Mouse (Mus musculus): ENCODE measurements around the gene Arid1b.

Gene Arid1b

DNA sequence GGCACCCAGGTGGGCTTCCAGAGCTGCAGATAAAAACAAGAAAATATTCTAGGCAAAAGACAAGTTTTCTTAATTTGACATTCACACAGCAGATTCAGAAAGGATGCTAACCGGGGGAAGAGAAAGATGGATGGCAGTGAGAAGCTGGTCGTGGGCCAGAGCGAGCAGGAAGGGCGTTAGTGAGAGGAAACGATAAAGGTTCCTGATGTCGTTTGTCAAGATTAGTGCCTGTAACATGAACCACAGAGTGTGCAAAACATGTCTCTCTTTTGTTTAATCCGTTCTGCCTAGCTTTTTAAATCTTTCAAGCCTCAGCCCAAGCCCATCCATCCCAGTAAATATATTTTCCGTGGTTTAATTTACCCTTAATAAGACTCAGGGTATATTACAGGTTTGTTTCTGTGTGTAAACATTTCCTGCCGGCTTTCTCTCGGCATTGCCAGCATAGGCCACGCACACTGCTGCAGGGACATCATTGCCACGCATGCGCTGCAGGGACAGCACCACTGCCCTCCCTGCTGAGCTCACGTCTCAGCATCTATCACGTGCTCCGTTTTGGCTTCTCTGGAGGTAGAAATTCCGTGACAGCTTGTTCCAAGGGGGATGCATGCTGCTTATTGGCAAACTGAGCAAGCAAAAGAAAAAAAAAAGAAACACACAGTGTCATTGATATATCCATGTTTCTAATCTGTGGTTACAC is 255.0 kb downstream of the Arid1b start:
- no peak for DNase-seq (ENCODE audit: low spot score)

DNA sequence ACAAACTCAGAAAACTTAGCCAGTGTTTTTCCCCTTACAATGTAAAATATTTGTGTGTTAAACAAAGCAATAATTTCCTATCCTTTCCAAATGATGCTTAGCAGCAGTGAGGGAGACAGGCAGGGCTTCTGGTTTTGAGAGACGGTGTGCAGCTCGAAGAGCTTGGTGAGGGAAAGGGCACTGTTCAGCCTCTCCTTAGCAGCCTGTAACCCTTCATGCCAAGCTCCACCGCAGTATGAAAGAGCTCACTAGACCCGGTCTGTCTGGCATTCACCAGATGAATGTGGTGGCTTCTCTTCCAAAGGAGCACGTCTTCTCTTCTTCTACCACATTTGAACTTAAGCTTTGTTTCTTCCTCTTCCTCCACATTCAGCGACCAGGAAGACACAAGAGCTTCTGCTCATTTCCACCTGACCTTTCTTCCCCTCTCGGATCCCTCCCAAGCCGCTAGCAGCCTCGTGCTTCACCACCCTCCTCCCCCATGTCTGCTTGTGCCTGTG is 255.6 kb downstream of the Arid1b start:
- no peak for DNase-seq (ENCODE audit: low spot score)

DNA sequence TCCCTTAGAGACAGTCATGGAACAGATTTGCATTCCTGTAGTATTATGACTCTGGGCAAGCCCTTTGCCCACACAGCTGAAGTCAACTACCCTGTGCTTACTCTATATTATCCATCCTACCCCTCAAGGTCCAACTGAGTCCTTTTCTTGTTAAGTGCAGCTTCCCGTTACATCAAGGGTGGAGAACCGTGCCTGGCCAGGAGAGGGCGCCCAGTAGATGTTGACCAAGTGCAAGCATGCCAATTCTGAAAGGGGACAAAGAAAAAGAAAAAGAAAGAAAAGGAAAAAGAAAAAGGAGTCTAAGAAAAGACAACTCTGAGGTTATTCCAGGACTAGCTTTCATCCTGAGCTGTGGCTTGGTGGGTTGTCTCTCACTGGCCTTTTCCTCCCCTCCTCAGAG is 258.3 kb downstream of the Arid1b start:
- peak; percentile 80 for DNase-seq (ENCODE audit: low spot score)

DNA sequence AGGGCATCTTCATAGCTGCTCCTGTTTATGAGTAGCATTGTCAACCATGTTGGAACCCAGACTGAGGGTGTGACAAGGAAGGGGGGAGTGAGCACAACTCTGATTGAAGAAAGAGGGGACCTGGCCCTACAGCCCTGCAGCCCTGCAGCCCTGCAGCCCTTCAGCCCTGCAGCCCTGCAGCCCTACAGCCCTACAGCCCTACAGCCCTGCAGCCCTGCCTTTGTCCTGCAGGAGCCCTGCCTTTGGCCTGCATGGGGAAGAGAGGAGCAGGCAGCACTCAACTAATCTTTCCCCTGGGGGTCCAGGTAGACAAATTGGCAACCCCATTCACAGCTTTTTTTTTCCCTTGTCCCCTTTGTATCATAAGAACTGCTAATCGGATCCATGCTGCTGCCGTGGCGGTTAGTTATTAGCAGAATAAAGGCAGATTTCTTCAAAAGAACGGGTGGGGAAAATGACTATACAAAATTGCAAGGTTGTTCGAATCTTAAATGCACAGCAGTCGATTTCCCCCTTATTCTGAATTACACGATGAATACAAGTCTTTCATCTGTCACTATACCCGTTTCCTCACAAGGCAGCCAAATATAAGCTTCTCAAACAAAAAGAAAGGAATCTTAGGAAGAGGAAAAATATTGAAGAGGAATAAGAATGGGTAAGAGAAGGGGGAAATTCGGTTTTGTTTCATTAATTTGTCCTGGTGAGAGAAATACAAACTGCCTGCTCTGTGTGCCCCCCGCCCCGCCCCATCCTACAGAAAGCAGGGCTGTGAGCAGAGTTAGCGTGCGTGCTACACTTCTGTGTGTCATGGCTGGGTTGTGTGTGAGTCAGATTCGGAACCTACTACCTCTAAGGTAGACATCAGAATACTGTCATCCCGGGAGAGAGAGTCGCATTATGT is 260.8 kb downstream of the Arid1b start:
- no peak for DNase-seq (ENCODE audit: low spot score)

DNA sequence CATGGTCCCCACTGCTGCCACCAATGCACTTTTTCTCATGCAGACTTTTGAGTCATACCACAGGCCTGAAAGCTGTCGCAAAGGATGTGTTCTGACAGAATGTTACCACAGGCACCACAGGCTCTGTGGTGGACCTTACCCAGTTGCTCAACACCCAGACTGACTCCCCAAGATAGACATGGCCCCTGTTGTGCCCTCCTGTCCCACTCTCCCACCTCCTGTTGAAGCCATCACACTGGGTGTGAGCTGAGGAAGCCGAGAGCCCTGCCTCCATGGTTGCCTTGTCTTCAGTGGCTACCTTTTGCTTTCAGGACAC is 261.4 kb downstream of the Arid1b start:
- no peak for DNase-seq (ENCODE audit: low spot score)

DNA sequence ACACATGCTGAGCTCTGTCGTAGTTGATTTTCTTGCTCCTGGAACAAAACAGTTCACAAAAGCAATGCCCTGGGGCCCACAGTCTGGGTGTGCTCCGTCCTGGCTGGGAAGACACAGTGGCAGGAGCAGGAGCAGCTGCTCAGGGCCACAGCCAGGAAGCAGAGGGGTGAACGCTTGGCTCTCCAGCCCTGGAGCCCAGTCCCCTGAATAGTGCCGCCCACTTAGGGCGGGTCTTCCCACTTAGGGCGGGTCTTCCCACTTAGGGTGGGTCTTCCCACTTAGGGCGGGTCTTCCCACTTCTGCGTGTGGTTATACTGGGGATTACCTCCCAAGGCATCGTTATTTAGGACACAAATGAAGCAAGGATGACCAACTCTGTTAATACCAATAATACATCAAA is 264.8 kb downstream of the Arid1b start:
- DNase-seq (ENCODE audit: low spot score): no peak

DNA sequence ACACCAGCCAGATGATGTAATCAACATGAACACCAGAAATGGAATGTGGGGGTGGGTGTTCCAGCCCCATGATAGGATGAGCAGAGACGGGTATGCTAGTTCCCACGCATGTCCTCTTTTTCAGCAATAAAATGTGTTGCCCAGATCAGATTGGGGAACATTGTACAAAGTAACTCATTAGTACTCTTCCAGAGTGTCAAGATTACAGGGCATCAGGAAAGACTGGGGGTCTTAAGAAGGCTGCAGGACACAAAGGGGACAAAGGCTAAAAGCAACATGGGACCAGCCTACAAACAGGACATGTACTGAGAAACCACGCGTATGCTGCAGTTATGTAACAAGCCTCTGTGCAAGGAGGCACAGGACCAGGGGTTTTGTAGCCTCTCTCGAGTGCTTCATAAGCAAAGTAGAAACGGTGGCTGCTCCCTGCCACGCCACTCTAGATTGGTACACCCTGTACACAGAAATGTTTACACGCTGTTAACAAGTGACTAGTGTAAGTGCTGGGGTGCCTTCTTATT is 267.1 kb downstream of the Arid1b start:
- peak; percentile 38 for DNase-seq (ENCODE audit: low spot score)

DNA sequence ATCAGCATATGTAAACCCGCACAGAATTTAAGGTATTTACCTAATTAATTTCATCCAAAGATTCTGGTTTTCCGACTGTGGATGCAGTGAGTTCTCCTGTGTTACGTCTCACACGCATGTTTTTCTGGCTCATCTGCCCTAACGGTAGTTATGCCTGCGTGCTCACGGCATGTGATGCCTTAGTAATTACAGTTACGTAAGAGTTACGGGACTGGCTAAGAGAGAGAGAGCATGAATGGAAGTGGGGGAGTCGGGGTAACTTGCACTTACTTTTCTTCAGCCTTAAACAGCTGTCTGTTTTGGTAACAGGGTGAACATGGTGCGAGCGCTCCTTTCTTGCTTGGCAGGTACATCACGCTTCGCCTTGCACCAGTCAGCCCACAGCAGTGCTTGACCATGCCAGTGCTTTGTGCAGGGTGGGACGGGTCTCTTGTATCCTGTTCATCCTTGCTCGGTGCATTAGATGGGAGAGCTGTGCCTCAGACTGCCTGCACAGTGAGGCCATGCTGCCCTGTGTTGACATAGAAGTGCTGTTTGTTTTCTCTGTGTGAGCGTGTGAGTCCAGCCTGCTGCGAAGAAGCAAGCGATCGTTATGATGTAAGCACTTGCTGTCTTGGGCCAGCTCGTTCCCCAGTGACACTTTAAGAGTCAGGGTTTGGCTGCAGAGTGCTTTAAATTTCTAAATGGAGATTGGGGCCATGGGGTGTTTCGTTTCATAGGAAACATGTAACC is 267.9 kb downstream of the Arid1b start:
- peak; percentile 65 for DNase-seq (ENCODE audit: low spot score)

DNA sequence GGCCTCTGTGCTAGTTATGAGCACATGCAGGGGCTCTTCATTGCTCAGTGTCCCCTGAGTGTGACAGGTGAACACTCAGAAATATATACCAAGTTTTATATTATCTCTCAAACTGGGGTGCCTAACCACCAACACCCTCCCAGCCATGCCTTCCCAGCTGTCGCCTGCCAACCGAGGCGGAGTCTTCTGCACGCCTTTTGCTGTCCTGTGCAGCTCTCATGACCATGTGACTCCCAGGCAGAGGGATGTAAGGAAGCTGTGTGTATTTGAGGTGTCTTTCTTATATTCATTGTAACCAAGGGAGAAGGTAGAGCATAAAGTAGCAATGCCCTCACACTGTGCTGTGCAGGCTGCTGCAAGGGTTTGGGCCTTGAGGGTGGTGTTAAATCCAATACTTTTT is 268.7 kb downstream of the Arid1b start:
- DNase-seq (ENCODE audit: low spot score): no peak

DNA sequence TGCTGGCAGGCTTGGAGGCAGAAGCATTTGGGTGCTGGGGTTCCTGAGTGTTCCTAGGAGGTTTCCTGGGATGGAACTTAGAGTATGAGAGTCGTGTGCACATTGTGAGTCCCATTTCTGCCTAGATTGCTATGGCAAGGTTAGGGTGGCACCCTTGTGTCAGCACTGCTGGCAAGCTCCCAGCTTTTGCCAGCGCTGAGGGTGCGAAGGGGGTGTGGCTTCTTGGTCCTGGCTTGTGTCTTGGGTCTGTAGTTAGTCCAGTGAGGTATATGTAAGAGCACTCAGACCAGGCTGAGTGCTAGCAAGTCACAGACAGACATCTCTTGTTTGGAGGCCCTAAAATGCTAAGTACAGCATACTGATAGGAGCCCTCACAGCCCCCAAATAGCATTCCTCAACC is 270.7 kb downstream of the Arid1b start:
- no peak for DNase-seq (ENCODE audit: low spot score)

DNA sequence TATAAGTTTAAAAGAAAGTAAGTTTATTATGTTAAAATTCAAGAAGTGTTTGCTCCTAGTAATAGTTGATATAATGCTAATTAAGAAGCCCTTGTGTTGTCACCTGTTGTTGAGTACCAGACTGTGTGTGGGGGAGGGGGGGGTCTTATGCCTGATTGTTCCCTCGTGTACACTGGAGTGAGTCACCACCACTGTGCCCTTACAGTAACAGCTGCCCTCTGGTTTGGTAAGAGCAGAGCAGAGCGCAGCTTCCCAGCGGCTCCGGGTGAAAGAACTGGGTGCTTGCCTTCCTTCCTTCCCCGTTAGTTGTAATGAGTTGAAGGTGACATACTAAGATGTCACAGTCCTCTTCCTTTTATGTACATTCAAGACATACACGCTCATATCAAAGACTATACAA is 271.5 kb downstream of the Arid1b start:
- DNase-seq (ENCODE audit: low spot score): no peak

DNA sequence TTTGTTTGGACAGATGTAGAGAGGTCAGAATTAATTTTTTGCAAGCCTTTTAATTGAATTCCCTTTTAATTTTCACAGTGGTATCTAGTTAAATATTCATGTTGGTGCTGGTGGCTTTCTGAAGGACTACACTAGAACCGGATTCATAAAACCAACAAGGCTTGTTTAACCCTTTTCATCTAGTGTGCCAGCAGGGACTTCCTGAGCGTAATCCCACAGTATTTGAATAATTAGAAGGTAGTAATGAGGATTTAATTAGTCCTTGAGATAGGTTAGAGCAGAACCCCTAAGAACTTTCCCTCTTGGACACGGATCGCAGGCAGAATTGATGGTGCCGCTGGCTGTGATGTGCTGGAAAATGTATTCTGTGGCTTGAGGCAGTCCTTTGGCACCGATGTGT is 273.6 kb downstream of the Arid1b start:
- no peak for DNase-seq (ENCODE audit: low spot score)

DNA sequence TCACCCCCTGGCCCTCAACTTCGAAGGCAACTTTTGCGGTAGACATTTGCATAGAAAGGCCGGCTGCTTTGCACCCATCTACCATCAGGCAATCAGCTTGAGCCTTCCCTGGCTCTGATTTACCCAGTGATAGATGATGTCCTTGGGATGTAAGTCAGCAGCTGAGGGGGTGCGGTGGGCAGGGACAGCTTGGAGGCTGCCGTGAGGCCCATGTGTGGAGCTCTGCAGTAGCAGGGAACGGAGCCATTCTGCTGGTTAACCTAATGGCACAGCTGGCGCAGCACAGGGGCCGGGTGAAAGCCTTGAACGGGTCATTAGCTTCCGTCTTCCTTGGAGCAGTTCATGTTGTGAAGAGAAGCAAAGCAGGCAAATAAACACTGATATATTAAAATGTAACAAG is 275.2 kb downstream of the Arid1b start:
- no peak for DNase-seq (ENCODE audit: low spot score)

DNA sequence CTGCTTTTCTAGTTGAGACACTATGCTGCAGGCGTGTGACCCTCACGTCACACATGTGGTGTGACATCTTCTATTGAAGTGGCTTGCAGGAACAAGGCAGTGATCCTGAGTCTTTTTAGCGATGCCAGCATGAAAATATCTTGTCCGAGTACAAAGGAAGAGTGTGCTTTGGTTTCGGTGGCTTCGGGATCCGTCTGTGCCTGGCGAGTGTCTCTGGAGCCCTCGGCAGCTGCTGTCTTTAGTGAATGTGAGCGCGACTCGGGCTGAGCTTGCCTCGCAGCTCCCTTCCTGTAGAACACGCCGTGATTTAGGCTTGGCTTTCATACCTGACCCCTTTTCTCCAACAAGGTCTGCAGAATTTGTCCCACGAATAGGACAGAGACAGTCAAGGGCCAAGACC is 275.6 kb downstream of the Arid1b start:
- DNase-seq (ENCODE audit: low spot score): no peak

DNA sequence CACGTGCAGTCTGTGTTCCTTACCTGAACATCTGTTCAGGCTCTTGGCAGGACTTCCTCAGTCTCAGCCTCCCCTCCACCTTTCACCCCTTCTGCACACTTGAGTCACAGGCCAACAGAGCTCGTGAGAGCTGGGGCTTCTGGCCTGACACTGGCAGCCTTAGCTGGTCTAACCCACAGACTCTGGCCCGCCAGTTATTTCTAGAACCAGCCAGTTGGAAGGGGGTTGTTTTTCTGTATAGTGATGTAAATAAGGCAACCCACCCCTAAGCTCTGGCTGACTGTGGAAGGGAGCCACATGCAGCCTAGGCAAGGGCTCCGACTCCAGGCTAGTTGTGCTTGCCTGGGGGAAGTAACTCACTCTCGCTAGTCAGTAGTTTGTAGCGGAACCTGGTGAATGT is 276.7 kb downstream of the Arid1b start:
- DNase-seq (ENCODE audit: low spot score): no peak

DNA sequence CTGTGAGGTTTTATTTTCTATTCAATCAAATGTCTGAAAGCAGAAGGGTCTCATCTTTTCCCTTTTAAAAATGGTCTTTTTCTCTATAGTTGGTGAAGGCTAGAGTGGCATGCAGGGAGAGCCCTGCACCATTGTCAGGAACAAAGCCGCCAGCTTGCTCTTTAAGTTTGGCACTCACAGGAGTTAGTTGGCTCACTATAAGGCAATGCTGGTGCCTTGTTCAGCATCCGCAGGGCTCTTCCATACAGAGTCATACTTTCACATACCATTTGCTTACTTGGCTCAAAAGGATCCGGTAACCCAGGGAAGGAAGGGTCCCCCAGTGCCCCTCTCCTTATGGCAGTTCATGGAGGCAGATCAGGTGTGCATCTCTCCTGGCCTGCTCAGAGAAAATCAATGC is 279.0 kb downstream of the Arid1b start:
- no peak for DNase-seq (ENCODE audit: low spot score)

DNA sequence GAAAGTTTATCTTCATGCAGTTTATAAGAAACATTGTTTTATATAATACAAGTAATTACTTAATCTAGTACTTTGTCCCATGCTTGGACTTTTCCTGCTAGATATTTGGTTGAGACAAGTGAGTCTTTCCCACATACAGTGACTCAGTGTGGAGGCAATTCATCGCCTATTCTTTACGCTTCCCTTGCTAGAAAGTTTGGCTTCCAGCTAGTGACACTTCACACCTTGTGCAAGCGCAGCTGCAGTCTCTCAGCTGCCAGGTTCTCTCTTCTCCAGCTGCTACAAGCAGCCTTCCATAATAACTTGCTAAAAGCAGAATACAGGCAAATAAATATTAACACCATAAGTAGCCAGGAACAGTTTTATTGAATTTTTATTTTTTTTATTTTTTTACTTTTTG is 279.6 kb downstream of the Arid1b start:
- DNase-seq (ENCODE audit: low spot score): no peak

DNA sequence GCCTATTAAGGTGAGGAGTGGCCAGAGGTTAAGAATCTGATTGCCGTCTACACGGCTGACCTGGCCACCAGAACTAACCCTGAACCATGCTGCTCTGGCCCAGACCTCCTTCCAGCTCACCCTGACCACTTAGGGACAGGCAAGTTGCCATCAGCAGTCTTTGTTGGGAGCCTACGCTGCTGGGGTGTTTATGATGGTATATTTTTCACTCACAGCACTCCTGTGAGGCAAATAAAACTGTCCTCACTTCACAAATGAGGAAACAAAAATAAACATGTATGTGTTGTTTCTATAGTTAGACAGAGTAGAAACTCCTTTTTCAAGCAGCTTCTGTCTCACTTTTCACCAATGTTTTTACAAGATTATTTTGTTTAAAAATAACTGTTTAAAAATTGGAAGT is 280.3 kb downstream of the Arid1b start:
- DNase-seq (ENCODE audit: low spot score): no peak

DNA sequence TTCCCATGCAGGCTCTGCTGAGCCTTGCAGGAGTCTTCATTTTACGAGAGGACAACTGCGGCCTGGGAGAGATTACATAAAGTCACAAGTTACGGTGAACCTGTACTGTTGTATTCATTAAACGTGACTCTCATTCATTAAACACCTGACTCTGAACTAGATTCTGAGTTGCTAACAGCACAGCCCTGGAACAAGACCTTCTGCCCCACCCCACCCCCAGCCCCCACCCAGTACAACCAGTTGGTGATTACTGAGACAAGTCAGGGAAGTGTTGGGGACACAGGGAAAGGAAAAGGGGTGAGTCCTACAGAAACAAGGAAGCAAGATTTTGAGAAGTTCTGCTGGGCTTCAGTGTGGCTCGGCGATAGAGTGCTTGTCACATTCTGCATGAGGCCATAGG is 281.6 kb downstream of the Arid1b start:
- no peak for DNase-seq (ENCODE audit: low spot score)

DNA sequence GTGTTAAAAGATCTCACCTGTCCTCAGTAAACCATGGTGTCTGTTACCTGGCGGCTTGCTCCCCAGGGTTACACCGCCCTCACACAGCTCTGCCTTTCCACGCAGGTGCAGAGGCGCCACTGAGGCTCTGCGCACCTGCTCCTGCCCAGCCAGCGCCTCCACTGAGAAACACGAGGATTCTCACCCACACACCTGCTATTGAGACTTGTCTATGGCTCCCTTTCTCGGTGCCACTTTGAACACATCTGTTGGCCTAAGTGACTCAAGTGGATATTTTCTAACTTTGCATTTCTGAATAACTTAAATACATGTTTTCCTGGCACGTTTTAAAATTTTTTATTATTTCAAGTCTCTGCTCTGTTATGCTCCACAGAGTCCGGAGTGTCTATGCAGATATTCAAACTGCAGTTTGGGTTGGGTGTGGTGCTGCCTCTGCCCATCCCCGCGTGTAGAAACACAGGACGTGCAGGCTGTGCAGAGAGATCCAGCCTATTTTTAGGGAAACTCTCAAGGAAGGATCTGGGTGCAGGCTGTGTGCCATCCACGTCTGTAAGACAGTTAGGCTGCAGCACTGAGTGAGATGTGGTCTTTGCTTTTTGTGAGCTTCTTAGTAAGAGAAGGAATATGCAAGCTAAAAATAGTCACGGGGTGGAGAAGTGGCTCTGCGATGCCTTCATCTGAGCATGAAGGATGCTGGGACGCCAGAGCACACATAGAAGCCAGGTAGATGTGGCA is 283.2 kb downstream of the Arid1b start:
- no peak for DNase-seq (ENCODE audit: low spot score)

DNA sequence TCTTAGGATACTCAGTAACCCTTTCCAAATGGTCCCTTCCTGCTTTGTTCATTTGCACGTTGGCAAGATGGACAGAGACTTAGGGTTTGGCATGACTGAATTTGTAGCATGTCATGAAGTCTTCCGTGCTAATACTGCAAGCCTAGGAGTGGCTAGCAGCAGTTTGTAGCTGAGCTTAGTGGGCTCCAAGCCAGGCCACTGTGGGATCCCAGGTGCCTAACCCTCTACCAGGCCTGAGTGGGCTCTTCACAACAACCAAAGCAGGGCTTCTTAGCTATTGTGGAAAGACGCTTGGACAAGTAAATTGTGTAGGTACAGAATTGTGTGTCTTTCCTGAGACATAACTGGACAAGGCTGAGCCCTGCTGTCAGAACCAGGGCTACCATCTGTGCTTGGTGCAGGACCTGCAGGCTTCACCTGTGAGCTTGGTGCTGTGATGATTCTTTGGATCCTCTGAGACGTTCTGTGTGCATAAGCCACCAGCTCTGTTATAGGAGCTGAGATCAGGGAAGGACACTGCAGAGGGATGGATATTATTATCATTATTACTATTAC is 286.4 kb downstream of the Arid1b start:
- DNase-seq (ENCODE audit: low spot score): no peak

DNA sequence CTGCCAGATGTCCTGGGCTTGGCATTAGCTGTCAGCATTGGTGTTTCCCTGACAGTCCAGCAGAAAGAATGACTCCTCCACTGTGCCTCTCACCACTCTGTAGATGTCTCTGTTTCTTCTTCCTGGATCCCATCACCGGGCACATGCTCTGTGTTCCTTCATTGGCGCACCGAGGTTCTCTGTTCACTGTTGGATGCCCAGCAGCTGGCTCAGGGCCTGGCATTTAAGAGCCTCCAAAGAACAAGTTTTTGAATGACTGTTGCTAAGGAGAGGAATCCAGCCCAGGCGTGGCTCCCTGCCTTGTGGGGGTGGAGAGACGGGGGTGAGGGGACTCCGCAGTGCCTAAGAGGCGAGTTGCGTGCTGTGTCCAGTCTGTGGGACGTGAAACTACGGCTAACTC is 290.7 kb downstream of the Arid1b start:
- DNase-seq (ENCODE audit: low spot score): peak; percentile 22

Measured in adipocyte (in vitro differentiated cells).